Mouse (Mus musculus) right cerebral cortex, postnatal 14 days (tissue): ENCODE data around the gene Morn3.

ENCODE experiments used
- DNase-seq: peaks from one replicate; pipeline ENCODE4 v3.0.0; 2022

Morn3 gene

GRCm38 (mm10) chr5:123020426-123020825, 26.4 kb downstream of the Morn3 start:
- no peak for DNase-seq

GRCm38 (mm10) chr5:123019336-123020016, 27.3 kb downstream of the Morn3 start:
- no peak for DNase-seq

GRCm38 (mm10) chr5:123017504-123017903, 29.3 kb downstream of the Morn3 start:
- no peak for DNase-seq

GRCm38 (mm10) chr5:123015915-123016314, 30.9 kb downstream of the Morn3 start:
- no peak for DNase-seq

- DNase-seq, result peak; percentile 93
Observed at GRCm38 (mm10) chr5:123014753-123015701, 31.8 kb downstream of the Morn3 start, which contains the start of gene Orai1. Gene Orai1 (plus strand): TSS chr5:123015074.

GRCm38 (mm10) chr5:123013599-123014315, 33.1 kb downstream of the Morn3 start:
- DNase-seq, result peak; percentile 72

- no peak for DNase-seq
Observed at GRCm38 (mm10) chr5:123011705-123012104, 35.1 kb downstream of the Morn3 start.

- no peak for DNase-seq
Observed at GRCm38 (mm10) chr5:123010806-123011205, 36.0 kb downstream of the Morn3 start.

- peak; percentile 48 for DNase-seq
Observed at GRCm38 (mm10) chr5:123009873-123010272, 36.9 kb downstream of the Morn3 start.

GRCm38 (mm10) chr5:123008877-123009493, 37.8 kb downstream of the Morn3 start:
- DNase-seq, result no peak

- DNase-seq, result no peak
Observed at GRCm38 (mm10) chr5:123005716-123006592, 40.9 kb downstream of the Morn3 start.

- no peak for DNase-seq
Observed at GRCm38 (mm10) chr5:123000901-123001300, 45.9 kb downstream of the Morn3 start.

GRCm38 (mm10) chr5:122997205-122998204, 49.3 kb downstream of the Morn3 start:
- DNase-seq, result no peak

GRCm38 (mm10) chr5:122994910-122995309, 51.9 kb downstream of the Morn3 start:
- no peak for DNase-seq

- peak; percentile 84 for DNase-seq
Observed at GRCm38 (mm10) chr5:122994303-122994846, 52.4 kb downstream of the Morn3 start.

- no peak for DNase-seq
Observed at GRCm38 (mm10) chr5:122993811-122994210, 53.0 kb downstream of the Morn3 start.

GRCm38 (mm10) chr5:122991350-122992004, 55.3 kb downstream of the Morn3 start:
- no peak for DNase-seq

GRCm38 (mm10) chr5:122990411-122991160, 56.2 kb downstream of the Morn3 start:
- DNase-seq, result no peak
